ENCODE assay signal across 7 mouse cellular contexts in the genomic region with DNA sequence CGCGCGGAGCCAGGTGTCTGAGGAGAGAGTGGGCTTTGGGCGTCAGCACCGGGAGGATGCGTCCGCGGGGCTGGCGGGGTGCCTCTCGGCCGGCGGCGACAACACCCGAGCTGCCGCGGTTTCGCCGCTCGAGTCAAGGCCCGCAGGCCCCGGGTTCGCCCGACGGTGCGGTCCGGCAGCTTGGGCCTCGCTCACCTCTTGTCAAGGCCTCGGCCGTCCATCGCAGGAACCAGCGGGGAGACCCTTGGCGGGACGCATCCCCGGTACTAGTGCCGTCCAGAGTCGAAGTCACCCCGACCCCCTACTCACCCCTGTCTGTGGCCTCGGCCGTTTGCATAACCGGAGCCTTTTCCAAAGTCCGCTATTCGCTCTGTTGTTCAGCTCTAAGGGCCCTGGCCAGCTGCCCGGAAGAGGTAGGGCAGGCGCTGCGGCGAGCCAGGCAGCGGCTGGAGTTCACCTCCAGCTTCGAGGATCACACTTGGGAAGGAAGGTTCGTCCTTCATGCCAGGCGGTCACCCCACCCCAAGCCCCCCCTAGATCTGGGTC. TPM values are rescaled to one million over a fixed set of nuclear protein-coding genes. Genes with fewer than 3 reads are reported as not detected.
DNase-seq lines count a peak whose midpoint lies in the region; TF ChIP-seq lines count a peak whose summit lies in the region.

No protein-coding gene starts in this region.

- H3K4me3 ChIP-seq in E14TG2a.4 (replicated peaks; ENCODE audit: low read length) = peak overlapping the region; percentile 91
- peak overlapping the region; percentile 92 for H3K4me3 ChIP-seq in layer of hippocampus, adult 2 months
- H3K4me3 ChIP-seq in small intestine, adult 2 months (ENCODE audit: low read depth, low read length) = peak overlapping the region; percentile 73

- peak; percentile 82 for DNase-seq in adrenal gland, postnatal 10 days
- DNase-seq in fibroblast of lung, adult 2 months (ENCODE audit: low read depth) = peak; percentile 25
- DNase-seq in heart, postnatal 4 days = peak; percentile 78
- DNase-seq in layer of hippocampus, adult 2 months (ENCODE audit: low spot score in 2 of 2) = peak in 1 of 2 experiments; percentile 40
- DNase-seq in lung, postnatal 10 days = peak; percentile 63

- peaks cover 37% of the 10 kb centered on the region for H3K4me1 ChIP-seq in E14TG2a.4 (replicated peaks; ENCODE audit: low read depth, low read length)
- H3K4me1 ChIP-seq in small intestine, adult 2 months (ENCODE audit: control insufficient read depth, insufficient read depth, insufficient read length, low read length) = 0 out of 2 replicates have a peak, but pooled peaks cover 2% of the 10 kb centered on the region

- peaks cover 14% of the 10 kb centered on the region for H3K27me3 ChIP-seq in E14TG2a.4 (ENCODE audit: insufficient read depth, low read length)
- H3K27me3 ChIP-seq in small intestine, adult 2 months (ENCODE audit: control insufficient read depth, insufficient read depth, low read length) = no peaks in the 10 kb centered on the region

- WGBS in small intestine, adult 2 months = under 1% methylated on average over 50 of the region's 50 CpGs

- peak overlapping the region; percentile 98 for H3K27ac ChIP-seq in layer of hippocampus, adult 2 months
- peak overlapping the region; percentile 95 for H3K27ac ChIP-seq in small intestine, adult 2 months (ENCODE audit: insufficient read depth, low read depth, low read length)

- TF ChIP-seq CTCF in E14TG2a.4 (conservative IDR thresholded peaks at IDR 0.05; ENCODE audit: low read length) = no peak
- no peak for TF ChIP-seq CTCF in layer of hippocampus, adult 2 months (conservative IDR thresholded peaks at IDR 0.05)
- no peak for TF ChIP-seq CTCF in small intestine, adult 2 months (IDR thresholded peaks at IDR 0.05; ENCODE audit: extremely low read depth, insufficient read length, insufficient replicate concordance, low read depth, low read length)

- TF ChIP-seq POLR2A in small intestine, adult 2 months (IDR thresholded peaks at IDR 0.05; ENCODE audit: low read depth, low read length) = no peak; the same call in 1 of the 2 replicates

- H3K36me3 ChIP-seq in E14TG2a.4 (ENCODE audit: insufficient read depth, low read length) = peaks cover 28% of the 10 kb centered on the region
- peaks cover 2% of the 10 kb centered on the region; the same call in 1 of the 2 replicates for H3K36me3 ChIP-seq in small intestine, adult 2 months (ENCODE audit: control insufficient read depth, insufficient read depth, low read length)

- no peaks in the 10 kb centered on the region for H3K9me3 ChIP-seq in E14TG2a.4 (ENCODE audit: low read length)

RNA-seq across cellular contexts. Expression of a gene that starts 0.5 kb away (rescaled TPM):
- under 1 TPM; 0.63 to 0.82 TPM for total RNA-seq in adrenal gland, postnatal 10 days (2021)
- total RNA-seq in heart, postnatal 4 days (2021) = not detected
- total RNA-seq in layer of hippocampus, adult 2 months (2021) = under 1 TPM in 1 of 2 experiments, not detected in 1; 0.44 TPM
- polyA plus RNA-seq in small intestine, adult 2 months (2012; rRNA removed) = 0.18 and 0.23 TPM in 2 replicates

RNA-seq across cellular contexts. Expression of a gene that starts 1.8 kb away (rescaled TPM):
- total RNA-seq in adrenal gland, postnatal 10 days (2021) = 10 to 100 TPM; 61.2 to 87.1 TPM
- 10 to 100 TPM; 49.5 to 55.0 TPM for total RNA-seq in heart, postnatal 4 days (2021)
- total RNA-seq in layer of hippocampus, adult 2 months (2021) = 100 to 1,000 TPM; 113 to 130 TPM
- polyA plus RNA-seq in small intestine, adult 2 months (2012; rRNA removed) = 8.0 and 14.3 TPM in 2 replicates

RNA-seq across cellular contexts. Expression of a gene that starts 26.4 kb away (rescaled TPM):
- total RNA-seq in adrenal gland, postnatal 10 days (2021) = 10 to 100 TPM in 1 of 2 experiments, 1 to 10 TPM in 1; 8.6 to 11.0 TPM
- 1 to 10 TPM; 5.7 to 6.0 TPM for total RNA-seq in heart, postnatal 4 days (2021)
- 1 to 10 TPM; 5.3 to 6.7 TPM for total RNA-seq in layer of hippocampus, adult 2 months (2021)
- polyA plus RNA-seq in small intestine, adult 2 months (2012; rRNA removed) = 1.6 and 4.4 TPM in 2 replicates

RNA-seq across cellular contexts. Expression of a gene that starts 43.1 kb away (rescaled TPM):
- not detected for total RNA-seq in adrenal gland, postnatal 10 days (2021)
- not detected for total RNA-seq in heart, postnatal 4 days (2021)
- not detected for total RNA-seq in layer of hippocampus, adult 2 months (2021)
- polyA plus RNA-seq in small intestine, adult 2 months (2012; rRNA removed) = not detected in 2 replicates
